Mouse (Mus musculus) heart, embryonic 10.5 days (tissue): Measurements from ENCODE around the gene Nyap1. TPM values are rescaled to one million over a fixed set of nuclear protein-coding genes. Genes with fewer than 3 reads are reported as not detected.
"Not testable (repeated sequence)": the region's sequence is repeated elsewhere in the genome, so short reads cannot be mapped to it uniquely, and the experiment has no call there.

Experiments used
- DNase-seq: peaks from one replicate; pipeline ENCODE4 v3.0.0-alpha.2; 2017; ENCODE audit warnings: low spot score
- H3K27ac ChIP-seq: fragments of 300-500 bp; sonication (generic); 2 replicates; pipeline ENCODE4 v1.5.1; 2016; ENCODE audit warnings: mild to moderate bottlenecking
- H3K27me3 ChIP-seq: fragments of 300-500 bp; sonication (generic); 2 replicates; pipeline ENCODE4 v1.6.1; 2016; ENCODE audit warnings: mild to moderate bottlenecking; ENCODE audit not compliant: poor library complexity, insufficient read depth, severe bottlenecking
- H3K36me3 ChIP-seq: fragments of 300-500 bp; sonication (generic); 2 replicates; pipeline ENCODE4 v1.6.1; 2016; ENCODE audit warnings: mild to moderate bottlenecking, moderate library complexity
- H3K4me1 ChIP-seq: fragments of 300-500 bp; sonication (generic); 2 replicates; pipeline ENCODE4 v1.6.1; 2016; ENCODE audit warnings: mild to moderate bottlenecking
- H3K4me3 ChIP-seq: fragments of 300-500 bp; sonication (generic); 2 replicates; pipeline ENCODE4 v1.5.1; 2016; ENCODE audit warnings: mild to moderate bottlenecking, moderate library complexity
- H3K9me3 ChIP-seq: fragments of 300-500 bp; sonication (generic); 2 replicates; pipeline ENCODE4 v1.6.1; 2016; ENCODE audit warnings: mild to moderate bottlenecking, moderate library complexity
- WGBS: fragments of 180-500 bp; shearing (Covaris S2); methylation state at CpG from one replicate; pipeline ENCODE4 v1.1.7; 2016; 5-methylcytosine and 5-hydroxymethylcytosine counted together
- polyA plus RNA-seq: library from polyadenylated mRNA; unstranded; fragments of >200 nt; fragmentation: Nextera tagmentation; extraction: Ambion mirVana; gene quantifications from 2 replicates; pipeline ENCODE4 v1.2.1, GENCODE M21; 2016

Nyap1 gene
- polyA plus RNA-seq, 1 experiment from 2014 or later, result 1.4 TPM

DNA sequence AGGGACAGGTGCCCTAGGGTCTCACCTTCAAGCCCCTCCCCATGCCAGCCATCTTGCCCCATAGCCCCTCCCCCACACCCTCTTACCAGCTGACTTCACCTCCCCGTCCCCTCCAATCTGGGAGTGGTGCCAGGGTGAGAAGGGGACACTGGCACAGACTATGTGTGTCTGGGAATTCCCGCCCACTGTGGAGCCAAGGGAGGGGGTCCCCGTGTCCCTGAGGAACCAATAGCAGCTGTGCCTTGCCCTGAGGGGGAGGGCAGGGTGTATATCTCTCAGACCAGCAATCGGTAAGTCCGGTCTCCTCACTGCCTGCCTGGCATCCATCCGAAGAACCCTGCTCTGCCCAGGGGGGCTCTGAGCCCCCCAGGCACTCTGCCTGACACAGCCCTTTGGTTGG lies 16.5 kb upstream of the Nyap1 start:
- DNase-seq, result no peak
- H3K27me3 ChIP-seq, result no peaks in the 10 kb centered on the region
- WGBS, result 76% methylated on average over 6 of the region's 6 CpGs
- peaks cover 69% of the 10 kb centered on the region for H3K36me3 ChIP-seq
- H3K4me3 ChIP-seq, result no peak overlapping the region
- peaks cover 48% of the 10 kb centered on the region for H3K4me1 ChIP-seq
- H3K9me3 ChIP-seq, result no peaks in the 10 kb centered on the region
- H3K27ac ChIP-seq, result no peak overlapping the region

DNA sequence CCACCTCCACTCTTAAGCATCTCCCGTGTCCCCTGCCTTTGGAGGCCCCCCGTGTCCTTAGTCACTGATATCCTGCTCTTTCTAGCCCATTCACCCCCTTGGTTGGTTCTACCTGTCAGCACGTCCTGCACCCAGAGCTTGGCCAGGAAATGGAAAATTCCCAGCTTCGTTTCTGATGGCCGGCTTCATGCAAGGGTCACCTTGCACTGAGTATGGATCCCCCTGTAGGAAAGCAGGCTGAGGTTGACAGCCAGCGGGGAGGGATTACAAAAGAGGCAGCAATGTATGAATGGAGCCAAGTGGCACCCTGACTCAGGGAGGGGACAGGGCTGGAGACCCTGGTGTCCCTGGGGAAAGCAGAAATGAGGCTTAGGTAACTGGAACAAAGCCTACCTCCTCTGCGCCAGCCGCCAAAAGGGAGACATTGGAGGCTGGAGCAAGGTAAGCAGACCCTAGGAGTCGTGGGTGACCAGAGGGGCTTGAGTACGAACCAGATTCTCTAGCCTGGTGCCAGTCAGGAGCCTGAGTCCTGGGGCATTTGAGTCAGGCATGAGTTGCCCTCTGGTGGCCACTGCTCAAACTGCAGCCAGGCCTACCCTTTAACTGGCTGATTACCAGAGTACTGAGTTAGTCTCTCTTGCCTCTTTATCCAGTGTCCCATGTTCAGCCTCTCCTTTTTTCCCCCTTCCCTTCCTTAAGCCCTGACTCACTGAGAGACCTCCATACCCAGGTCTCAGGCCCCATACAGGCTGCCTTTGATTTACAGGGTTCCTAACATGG lies 15.7 kb upstream of the Nyap1 start:
- Histone ChIP-seq H3K4me3 (no peak overlapping the region), H3K9me3 (no peaks in the 10 kb centered on the region), H3K36me3 (peaks cover 72% of the 10 kb centered on the region), H3K27ac (peak overlapping the region; percentile 43; the same call in 1 of the 2 replicates), H3K27me3 (no peaks in the 10 kb centered on the region), H3K4me1 (peaks cover 55% of the 10 kb centered on the region)
- whole genome bisulfite sequencing, result 36% methylated on average over 10 of the region's 10 CpGs
- peak; percentile 92 for DNase-seq

DNA sequence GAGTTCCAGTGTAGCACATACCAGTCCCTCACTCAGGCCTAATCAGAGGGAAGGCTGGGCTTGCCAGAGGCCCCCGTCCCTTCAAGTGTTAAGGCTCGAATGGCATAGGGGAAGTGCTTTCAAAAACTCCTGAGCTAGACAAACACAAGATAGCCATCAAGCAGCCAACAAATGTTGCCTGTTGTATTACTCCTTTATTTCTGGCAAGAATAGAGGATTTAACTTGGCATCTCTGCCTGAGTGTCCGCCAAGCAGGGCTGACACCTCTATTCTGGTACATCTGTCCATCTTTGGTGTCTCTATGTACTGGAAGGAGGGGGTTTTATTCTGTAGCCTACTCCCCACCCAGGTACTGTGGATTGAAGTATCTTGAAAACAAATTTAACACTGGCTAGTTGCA lies 14.7 kb upstream of the Nyap1 start:
- 0 out of 2 replicates have a peak overlapping the region, but pooled peaks have one; percentile 52 for H3K27ac ChIP-seq
- H3K27me3 ChIP-seq, result no peaks in the 10 kb centered on the region
- no peak for DNase-seq
- peaks cover 65% of the 10 kb centered on the region for H3K4me1 ChIP-seq
- peaks cover 82% of the 10 kb centered on the region for H3K36me3 ChIP-seq
- no peak overlapping the region for H3K4me3 ChIP-seq
- 52% methylated on average over 3 of the region's 3 CpGs for WGBS
- H3K9me3 ChIP-seq, result no peaks in the 10 kb centered on the region

DNA sequence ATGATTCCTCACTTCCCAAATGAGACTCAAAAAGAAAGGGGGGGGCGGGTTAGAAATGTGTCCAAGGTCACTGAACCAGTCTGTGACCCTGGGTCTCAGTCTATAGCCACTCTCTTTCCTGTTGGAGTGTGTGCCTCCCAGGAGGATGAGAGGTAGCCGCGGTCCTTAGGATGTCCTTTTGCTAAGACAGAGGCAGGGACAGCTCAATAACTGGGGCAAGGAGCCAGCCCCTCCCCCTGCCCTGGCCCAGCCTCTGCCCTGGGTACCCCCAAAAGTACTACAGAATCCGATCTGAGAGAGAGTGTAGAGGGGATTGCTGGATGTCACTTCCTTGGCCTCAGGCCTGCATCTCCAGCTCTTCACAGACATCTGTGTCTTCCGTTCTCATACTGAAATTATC lies 14.0 kb upstream of the Nyap1 start:
- WGBS, result 87% methylated on average over 5 of the region's 5 CpGs
- Histone ChIP-seq H3K9me3 (no peaks in the 10 kb centered on the region), H3K36me3 (peaks cover 86% of the 10 kb centered on the region), H3K4me1 (peaks cover 70% of the 10 kb centered on the region), H3K27me3 (no peaks in the 10 kb centered on the region), H3K27ac (peak overlapping the region; percentile 52; the same call in 1 of the 2 replicates), H3K4me3 (no peak overlapping the region)
- DNase-seq, result no peak

- H3K27ac ChIP-seq, result peak overlapping the region; percentile 30; the same call in 1 of the 2 replicates
- peaks cover 73% of the 10 kb centered on the region for H3K4me1 ChIP-seq
- H3K9me3 ChIP-seq, result no peaks in the 10 kb centered on the region
- peaks cover 74% of the 10 kb centered on the region for H3K36me3 ChIP-seq
- 0 out of 2 replicates have a peak overlapping the region, but pooled peaks have one; percentile 0 for H3K4me3 ChIP-seq
- H3K27me3 ChIP-seq, result no peaks in the 10 kb centered on the region
- WGBS, result 59% methylated on average over 13 of the region's 13 CpGs
- DNase-seq, result no peak
These were observed 11.9 kb upstream of the Nyap1 start for GRCm38 (mm10) chr5:137753111-137753832.

GRCm38 (mm10) chr5:137751988-137752387 lies 10.6 kb upstream of the Nyap1 start:
- H3K9me3 ChIP-seq, result no peaks in the 10 kb centered on the region
- no peaks in the 10 kb centered on the region for H3K27me3 ChIP-seq
- no peak for DNase-seq
- H3K27ac ChIP-seq, result peak overlapping the region; percentile 42; the same call in 1 of the 2 replicates
- 86% methylated on average over 6 of the region's 6 CpGs for WGBS
- H3K36me3 ChIP-seq, result peaks cover 65% of the 10 kb centered on the region
- no peak overlapping the region for H3K4me3 ChIP-seq
- H3K4me1 ChIP-seq, result peaks cover 81% of the 10 kb centered on the region

DNA sequence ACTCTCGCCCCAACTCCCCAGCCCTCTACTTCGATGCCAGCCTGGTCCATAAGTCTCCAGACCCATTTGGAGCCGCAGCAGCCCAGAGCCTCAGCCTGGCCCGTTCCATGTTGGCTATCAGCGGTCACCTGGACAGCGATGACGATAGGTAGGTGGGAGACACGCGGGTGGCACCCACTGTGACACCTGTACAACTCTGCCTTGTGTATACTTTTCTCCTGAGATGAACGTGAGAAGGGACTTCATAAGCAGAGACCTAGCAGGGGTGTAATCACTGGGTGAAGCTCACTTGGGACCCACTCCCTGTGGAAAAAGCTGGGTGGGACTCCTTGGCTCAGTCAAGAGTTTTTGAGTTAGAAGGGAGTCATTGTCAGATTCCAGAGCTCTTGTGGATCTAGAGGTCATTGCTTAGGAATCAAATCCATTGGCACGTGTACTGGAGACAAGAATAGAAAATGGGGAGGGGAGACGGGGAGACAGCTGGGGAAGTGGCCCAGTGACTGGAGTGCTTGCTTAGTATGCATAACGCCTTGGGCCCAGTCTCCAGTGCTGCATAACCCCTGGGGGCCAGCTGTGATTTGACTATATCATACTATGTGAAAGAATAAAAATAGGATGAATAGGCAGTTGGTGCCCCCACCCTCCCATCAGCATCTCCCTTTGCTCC lies 9.9 kb upstream of the Nyap1 start:
- peaks cover 58% of the 10 kb centered on the region for H3K36me3 ChIP-seq
- WGBS, result 82% methylated on average over 13 of the region's 13 CpGs
- no peaks in the 10 kb centered on the region for H3K9me3 ChIP-seq
- H3K27me3 ChIP-seq, result no peaks in the 10 kb centered on the region
- H3K4me3 ChIP-seq, result peak overlapping the region; percentile 24
- peaks cover 76% of the 10 kb centered on the region for H3K4me1 ChIP-seq
- peak overlapping the region; percentile 78 for H3K27ac ChIP-seq
- DNase-seq, result no peak

DNA sequence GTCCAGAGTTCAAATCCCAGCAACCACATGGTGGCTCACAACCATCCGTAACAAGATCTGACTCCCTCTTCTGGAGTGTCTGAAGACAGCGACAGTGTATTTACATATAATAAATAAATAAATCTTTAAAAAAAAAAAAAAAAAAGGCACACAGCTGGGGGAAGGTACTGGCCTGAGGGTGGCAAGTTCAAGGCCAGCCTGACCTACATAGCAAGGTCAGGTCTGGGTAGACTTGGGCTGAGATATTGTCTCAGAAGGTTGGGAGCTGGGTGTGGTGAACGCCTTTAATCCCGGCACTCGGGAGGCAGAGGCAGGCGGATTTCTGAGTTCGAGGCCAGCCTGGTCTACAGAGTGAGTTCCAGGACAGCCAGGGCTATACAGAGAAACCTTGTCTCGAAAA lies 8.8 kb upstream of the Nyap1 start:
- DNase-seq, H3K4me3 ChIP-seq, H3K9me3 ChIP-seq, H3K27me3 ChIP-seq: not testable (repeated sequence)
- H3K4me1 ChIP-seq, result peaks cover 64% of the 10 kb centered on the region
- 0 out of 2 replicates have a peak overlapping the region, but pooled peaks have one; percentile 78 for H3K27ac ChIP-seq
- WGBS, result 95% methylated on average over 8 of the region's 8 CpGs
- H3K36me3 ChIP-seq, result peaks cover 48% of the 10 kb centered on the region

GRCm38 (mm10) chr5:137749196-137749836 lies 7.9 kb upstream of the Nyap1 start:
- Histone ChIP-seq H3K4me3 (peak overlapping the region; percentile 85), H3K36me3 (peaks cover 43% of the 10 kb centered on the region), H3K27ac (peak overlapping the region; percentile 94), H3K9me3 (no peaks in the 10 kb centered on the region), H3K4me1 (peaks cover 65% of the 10 kb centered on the region), H3K27me3 (no peaks in the 10 kb centered on the region)
- WGBS, result 57% methylated on average over 6 of the region's 6 CpGs
- no peak for DNase-seq

DNA sequence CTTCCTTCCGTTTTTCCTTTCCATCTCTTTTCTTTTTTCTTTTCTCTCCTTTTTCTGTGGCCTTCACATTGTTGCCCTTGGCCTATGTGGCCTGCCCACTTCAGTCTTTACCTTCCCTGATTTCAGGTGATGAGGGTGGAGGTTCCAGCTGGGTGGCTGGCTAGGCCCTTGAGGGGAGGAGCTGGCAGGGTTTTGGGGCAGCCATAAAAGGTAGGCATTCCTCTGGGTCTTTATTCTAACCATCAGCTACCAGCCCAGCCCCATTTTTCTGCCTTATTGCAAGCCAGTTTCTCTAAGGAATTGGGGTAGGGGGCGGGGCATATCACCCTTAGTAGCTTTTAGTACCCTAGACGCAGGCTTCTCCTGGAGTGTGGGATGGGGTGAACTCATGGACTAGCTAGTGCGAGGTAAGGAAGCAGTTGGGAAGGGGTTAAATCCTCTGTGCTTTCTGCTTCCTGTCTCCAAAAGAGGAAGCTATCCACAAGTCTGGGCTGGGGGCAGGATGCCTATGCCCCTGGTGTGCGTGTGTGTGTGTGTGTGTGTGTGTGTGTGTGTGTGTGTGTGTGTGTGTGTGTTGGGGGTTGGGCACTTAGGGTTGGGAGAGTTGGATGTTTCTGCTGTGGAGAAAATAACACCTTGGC lies 6.8 kb upstream of the Nyap1 start:
- Histone ChIP-seq H3K4me3 (peak overlapping the region; percentile 85), H3K9me3 (no peaks in the 10 kb centered on the region), H3K4me1 (peaks cover 56% of the 10 kb centered on the region), H3K36me3 (peaks cover 33% of the 10 kb centered on the region), H3K27ac (peak overlapping the region; percentile 94), H3K27me3 (no peaks in the 10 kb centered on the region)
- WGBS, result 33% methylated on average over 5 of the region's 5 CpGs
- DNase-seq, result no peak

DNA sequence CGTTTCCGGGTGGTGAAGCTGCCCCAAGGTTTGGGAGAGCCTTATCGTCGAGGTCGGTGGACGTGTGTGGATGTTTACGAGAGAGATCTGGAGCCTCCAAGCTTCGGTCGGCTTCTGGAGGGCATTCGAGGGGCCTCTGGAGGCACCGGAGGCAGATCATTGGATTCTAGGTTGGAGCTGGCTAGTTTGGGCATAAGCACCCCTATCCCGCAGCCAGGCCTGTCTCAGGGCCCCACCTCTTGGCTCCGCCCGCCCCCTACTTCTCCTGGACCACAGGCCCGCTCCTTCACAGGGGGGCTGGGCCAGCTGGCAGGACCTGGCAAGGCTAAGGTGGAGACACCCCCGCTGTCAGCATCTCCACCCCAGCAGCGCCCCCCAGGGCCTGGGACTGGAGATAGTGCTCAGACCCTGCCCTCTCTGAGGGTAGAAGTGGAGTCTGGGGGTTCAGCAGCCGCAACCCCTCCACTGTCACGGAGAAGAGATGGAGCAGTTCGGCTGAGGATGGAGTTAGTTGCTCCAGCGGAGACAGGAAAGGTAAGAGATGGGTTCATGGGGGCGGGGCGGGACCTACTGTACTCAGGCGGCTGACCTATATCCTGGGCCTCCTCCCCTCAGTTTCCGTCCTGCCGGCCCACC lies 6.0 kb upstream of the Nyap1 start:
- no peak for DNase-seq
- H3K4me1 ChIP-seq, result peaks cover 48% of the 10 kb centered on the region
- WGBS, result 4% methylated on average over 26 of the region's 26 CpGs
- no peaks in the 10 kb centered on the region for H3K9me3 ChIP-seq
- H3K4me3 ChIP-seq, result peak overlapping the region; percentile 85
- peak overlapping the region; percentile 94 for H3K27ac ChIP-seq
- H3K27me3 ChIP-seq, result no peaks in the 10 kb centered on the region
- H3K36me3 ChIP-seq, result peaks cover 25% of the 10 kb centered on the region
